Mouse (Mus musculus) E14TG2a.4 (cell line): ENCODE measurements around the gene Gnmt.

Experiments
- H3K27me3 ChIP-seq: 2 replicates; pipeline ENCODE4 v1.6.1; 2014; ENCODE audit warnings: low read length, control low read depth; ENCODE audit not compliant: insufficient read depth
- H3K36me3 ChIP-seq: 2 replicates; pipeline ENCODE4 v1.6.1; 2014; ENCODE audit warnings: low read length, control low read depth; ENCODE audit not compliant: insufficient read depth
- H3K4me1 ChIP-seq: replicated peaks from 2 replicates; pipeline ENCODE4 v1.6.1; 2014; ENCODE audit warnings: low read depth, low read length, control low read depth
- H3K4me3 ChIP-seq: replicated peaks from 2 replicates; pipeline ENCODE4 v1.5.1; 2014; ENCODE audit warnings: mild to moderate bottlenecking, low read length
- H3K9me3 ChIP-seq: 2 replicates; pipeline ENCODE4 v1.6.1; 2014; ENCODE audit warnings: low read length, control low read depth
- CTCF ChIP-seq: conservative IDR thresholded peaks from 2 replicates; pipeline ENCODE4 v1.5.1; 2014; ENCODE audit warnings: low read length
- NANOG ChIP-seq: IDR thresholded peaks from 2 replicates; pipeline ENCODE4 v1.6.1; 2014; ENCODE audit warnings: borderline replicate concordance, low read length, mixed read lengths
- POU5F1 ChIP-seq: IDR thresholded peaks from 2 replicates; pipeline ENCODE4 v1.6.1; 2014; ENCODE audit warnings: low read length, borderline replicate concordance

Gnmt gene

DNA sequence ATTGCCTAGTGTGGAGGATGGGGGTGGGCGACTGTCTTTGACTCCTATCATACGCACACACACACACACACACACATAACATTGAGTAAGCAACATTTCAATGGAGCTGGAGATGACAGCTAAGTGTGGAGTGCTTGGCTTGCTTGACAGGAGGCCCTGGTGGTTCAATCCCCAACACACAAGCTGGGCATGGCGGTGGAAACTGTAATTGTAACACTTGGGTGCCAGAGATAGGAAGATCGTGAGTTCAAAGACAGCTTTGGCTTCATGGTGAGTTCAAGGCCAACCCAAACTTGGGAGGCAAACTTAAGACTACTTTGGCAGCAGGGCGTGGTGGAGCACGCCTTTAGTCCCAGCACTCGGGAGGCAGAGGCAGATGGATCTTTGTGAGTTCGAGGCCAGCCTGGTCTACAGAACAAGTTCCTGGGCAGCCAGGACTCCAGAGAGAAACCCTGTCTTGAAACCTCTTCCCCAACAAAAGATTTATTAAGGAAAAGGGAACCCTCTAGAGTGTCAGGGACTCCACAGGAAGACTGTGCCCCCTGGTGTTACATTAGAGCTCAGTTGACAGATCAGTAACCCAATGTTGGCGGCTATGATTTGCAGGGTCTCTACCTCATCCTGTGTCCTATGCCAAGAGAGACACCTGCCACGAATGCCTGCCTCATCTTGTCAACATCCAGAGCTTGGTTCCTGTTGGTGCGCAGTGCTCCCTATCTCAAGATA, 14.0 kb downstream of the Gnmt start:
- Histone ChIP-seq H3K36me3 (peaks cover 38% of the 10 kb centered on the region), H3K27me3 (no peaks in the 10 kb centered on the region), H3K9me3 (no peaks in the 10 kb centered on the region), H3K4me3 (no peak overlapping the region), H3K4me1 (peaks cover 39% of the 10 kb centered on the region)
- TF ChIP-seq CTCF (peak; percentile 61), NANOG (no peak)

DNA sequence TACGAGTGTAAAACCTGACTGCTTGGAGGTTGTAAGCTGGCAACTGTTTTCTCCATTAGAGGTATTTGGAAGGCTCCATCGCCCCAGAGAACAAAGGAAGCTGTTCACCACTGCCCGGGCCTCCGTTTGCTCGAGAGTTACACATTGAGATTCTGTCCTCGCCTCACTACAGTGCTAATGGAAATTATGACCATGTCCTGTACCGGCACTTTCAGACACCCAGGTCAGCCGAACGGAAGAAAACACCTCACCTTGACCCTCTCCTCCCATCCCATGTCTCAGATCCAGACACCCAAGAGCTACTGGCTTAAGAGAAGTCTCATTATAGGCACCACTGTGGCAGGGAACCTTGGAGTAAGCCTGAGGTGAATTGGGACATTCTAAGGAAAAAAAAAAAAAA, 15.1 kb downstream of the Gnmt start:
- Histone ChIP-seq H3K4me1 (peaks cover 37% of the 10 kb centered on the region), H3K9me3 (no peaks in the 10 kb centered on the region), H3K36me3 (peaks cover 38% of the 10 kb centered on the region), H3K4me3 (no peak overlapping the region), H3K27me3 (no peaks in the 10 kb centered on the region)
- no peak for TF ChIP-seq NANOG
- TF ChIP-seq POU5F1, result no peak
- TF ChIP-seq CTCF, result no peak

DNA sequence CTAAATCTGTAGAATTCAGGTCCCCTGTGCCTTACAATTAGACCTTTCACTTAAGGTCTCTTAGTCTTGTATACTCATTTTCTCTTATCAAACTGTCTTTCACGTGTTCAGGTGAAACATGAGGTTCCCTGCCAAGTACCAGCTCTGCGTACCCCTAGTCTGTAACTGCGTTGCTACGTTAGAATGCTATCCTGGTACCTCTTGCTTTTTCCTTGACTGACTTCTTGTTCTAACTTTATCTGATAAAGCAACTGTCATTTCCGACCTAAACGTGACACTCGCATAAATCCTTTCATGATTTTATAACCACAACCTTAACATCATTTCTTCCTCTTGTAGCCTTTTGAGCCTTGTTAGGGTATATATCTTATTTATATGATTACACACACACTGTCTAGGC, 16.5 kb downstream of the Gnmt start:
- Histone ChIP-seq H3K4me3 (peak overlapping the region; percentile 98), H3K27me3 (no peaks in the 10 kb centered on the region), H3K36me3 (peaks cover 38% of the 10 kb centered on the region), H3K4me1 (peaks cover 39% of the 10 kb centered on the region), H3K9me3 (no peaks in the 10 kb centered on the region)
- TF ChIP-seq CTCF (no peak), POU5F1 (no peak), NANOG (no peak)

DNA sequence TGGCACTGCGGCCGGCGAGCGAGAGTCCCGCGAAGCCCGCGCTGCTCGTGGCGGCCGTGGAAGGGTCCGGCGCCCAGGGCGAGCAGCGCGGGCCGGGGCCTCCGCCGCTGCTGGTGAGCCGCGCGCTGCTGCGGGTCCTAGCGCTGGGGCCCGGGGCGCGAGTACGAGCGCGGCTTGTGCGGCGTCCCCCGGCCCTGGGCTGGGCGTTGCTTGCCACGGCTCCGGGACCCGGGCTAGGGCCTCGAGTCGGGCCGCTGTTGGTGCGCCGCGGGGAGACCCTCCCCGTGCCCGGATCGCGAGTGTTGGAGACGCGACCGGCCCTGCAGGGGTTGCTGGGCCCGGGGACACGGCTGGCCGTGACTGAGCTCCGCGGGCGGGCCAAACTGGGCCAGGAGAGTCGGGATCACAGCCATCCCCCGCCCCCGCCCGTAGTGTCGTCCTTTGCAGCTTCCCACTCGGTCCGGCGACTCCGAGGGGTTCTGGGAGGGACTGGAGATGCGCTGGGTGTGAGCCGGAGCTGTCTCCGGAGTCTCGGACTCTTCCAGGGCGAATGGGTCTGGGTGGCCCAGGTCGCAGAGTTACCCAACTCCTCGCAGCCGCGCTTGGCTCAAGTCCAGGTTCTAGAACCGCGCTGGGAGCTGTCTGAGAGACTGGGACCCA, 17.2 kb downstream of the Gnmt start:
- Histone ChIP-seq H3K9me3 (no peaks in the 10 kb centered on the region), H3K27me3 (peaks cover 5% of the 10 kb centered on the region; the same call in 1 of the 2 replicates), H3K4me3 (peak overlapping the region; percentile 98), H3K36me3 (peaks cover 34% of the 10 kb centered on the region), H3K4me1 (peaks cover 39% of the 10 kb centered on the region)
- TF ChIP-seq CTCF (no peak), POU5F1 (no peak), NANOG (no peak)

DNA sequence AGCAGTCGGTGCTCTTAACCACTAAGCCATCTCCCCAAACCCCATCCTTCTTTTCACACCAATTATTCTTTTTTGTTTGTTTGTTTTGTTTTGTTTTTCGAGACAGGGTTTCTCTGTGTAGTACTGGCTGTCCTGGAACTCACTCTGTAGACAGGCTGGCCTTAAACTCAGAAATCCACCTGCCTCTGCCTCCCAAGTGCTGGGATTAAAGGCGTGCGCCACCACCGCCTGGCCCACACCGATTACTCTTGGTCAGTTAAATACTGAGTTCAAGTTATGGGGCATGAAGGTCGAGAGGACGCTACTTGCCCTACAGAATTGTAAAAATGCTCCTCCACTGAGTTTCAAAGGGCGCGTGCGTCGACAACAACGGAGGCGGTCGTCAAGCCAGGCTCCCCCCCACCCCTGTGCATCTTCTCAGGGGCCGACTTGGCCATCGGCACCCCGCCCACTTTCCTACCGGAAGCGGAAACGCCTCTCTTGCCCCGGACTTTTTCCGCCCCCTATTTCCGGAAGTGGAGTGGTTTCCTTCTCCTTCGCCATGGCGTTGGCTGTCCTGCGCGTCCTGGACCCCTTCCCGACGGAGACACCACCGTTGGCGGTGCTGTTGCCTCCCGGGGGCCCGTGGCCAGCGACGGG, 17.9 kb downstream of the Gnmt start, which contains the start of gene Pex6:
Gene Pex6, plus strand, starts transcription at position 505 of the 639 bp plus-strand sequence.
- H3K9me3 ChIP-seq, result no peaks in the 10 kb centered on the region
- H3K27me3 ChIP-seq, result peaks cover 10% of the 10 kb centered on the region; the same call in 1 of the 2 replicates
- H3K4me3 ChIP-seq, result peak within 1 kb of the TSS; percentile 98
- peaks cover 44% of the 10 kb centered on the region for H3K4me1 ChIP-seq
- H3K36me3 ChIP-seq, result peaks cover 28% of the 10 kb centered on the region
- TF ChIP-seq NANOG, result no peak
- TF ChIP-seq CTCF, result no peak
- no peak for TF ChIP-seq POU5F1

DNA sequence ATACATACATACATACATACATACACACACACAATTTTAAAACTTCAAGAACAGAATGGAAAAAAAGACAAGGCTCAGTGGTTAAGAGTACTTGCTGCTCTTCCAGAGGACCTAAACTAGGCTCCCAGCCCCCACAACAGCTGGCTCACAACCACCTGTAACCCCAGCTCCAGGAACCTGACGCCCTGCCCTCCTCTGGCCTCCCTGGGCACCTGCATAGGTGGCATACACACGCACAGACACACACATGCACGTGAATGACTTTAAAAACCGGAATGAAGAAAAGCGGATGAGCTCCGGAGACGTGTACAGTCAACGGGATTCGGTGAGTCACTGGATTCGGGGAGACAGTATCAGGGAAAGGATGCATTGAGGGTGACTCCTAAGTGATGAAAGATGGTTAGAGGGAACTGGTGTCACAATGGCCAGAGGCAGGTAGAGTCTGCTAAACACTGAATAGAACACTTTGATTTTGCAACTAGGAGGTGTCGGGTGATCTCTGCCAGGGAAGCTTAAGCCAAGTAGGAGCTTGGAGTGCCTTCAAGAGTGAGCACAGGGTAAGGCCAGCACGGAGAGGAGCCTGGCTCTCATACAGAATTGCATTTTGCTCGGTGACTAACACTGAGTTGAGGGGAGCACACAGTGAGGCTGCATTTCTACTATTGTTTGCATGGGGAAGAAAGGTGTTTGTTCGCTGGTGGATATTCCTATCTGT, 22.4 kb downstream of the Gnmt start:
- no peak overlapping the region for H3K4me3 ChIP-seq
- H3K4me1 ChIP-seq, result peaks cover 44% of the 10 kb centered on the region
- peaks cover 17% of the 10 kb centered on the region for H3K36me3 ChIP-seq
- peaks cover 10% of the 10 kb centered on the region; the same call in 1 of the 2 replicates for H3K27me3 ChIP-seq
- no peak for TF ChIP-seq POU5F1
- TF ChIP-seq NANOG, result no peak
- no peak for TF ChIP-seq CTCF
- no peaks in the 10 kb centered on the region for H3K9me3 ChIP-seq

DNA sequence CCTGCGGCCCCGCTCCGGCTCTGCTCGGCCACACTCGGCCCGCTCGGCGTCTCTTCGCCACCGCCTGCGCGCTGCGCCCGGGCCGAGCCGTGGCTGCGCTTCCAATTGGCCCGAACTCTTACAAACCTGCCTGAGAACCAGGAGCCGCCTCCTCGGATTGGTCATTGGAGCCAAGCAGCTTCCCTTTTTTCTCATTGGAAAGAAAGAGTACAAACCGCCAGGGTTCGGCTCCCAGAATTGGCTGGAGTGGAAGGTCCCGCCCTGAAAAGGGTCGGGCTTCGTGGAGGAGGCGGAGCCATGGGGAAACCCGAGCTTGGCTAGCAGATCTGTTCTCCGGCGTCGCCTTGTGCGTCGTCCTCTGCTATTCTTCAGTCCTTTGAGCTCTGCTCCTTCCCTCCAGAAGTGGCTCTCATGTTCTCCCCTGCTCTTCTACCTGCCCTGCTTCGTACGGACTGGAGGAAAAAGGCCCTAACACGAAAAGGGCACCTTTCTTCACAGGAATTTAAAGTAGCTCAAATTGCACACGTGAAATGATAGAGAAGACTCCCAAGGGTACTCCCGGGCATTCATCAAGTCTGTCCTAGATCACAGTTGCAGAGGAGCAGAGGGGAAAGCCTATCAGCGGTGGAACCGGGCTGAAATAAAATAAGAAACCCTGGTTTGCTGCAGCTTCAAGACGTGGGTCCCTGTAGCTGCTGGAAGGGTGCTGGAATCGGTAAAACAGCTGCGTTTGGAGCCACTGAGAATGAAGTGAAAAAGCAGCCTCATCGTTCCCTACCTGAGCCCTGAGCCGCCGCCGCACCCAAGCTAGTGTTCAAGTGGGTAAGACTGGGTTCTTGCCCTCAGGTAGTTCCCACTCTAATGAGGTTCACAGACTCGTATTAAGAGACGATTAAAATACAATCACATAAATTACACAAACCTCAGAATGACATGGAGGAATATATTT, 23.8 kb downstream of the Gnmt start, which contains the start of gene Ppp2r5d:
Gene Ppp2r5d, minus strand, starts transcription at position 225 of the 949 bp plus-strand sequence.
- H3K27me3 ChIP-seq, result peaks cover 10% of the 10 kb centered on the region; the same call in 1 of the 2 replicates
- H3K4me3 ChIP-seq, result peak within 1 kb of the TSS; percentile 99
- TF ChIP-seq NANOG (no peak), POU5F1 (no peak), CTCF (no peak)

More for the DNA sequence above, 23.8 kb downstream of the Gnmt start, which contains the start of gene Ppp2r5d:
- Histone ChIP-seq H3K36me3 (peaks cover 30% of the 10 kb centered on the region), H3K4me1 (peaks cover 56% of the 10 kb centered on the region), H3K9me3 (no peaks in the 10 kb centered on the region)
